Mouse (Mus musculus) embryonic facial prominence, embryonic 10.5 days (tissue): ENCODE measurements around the gene Mcm2. TPM values are rescaled to one million over a fixed set of nuclear protein-coding genes. Genes with fewer than 3 reads are reported as not detected.

Experiments used
- DNase-seq: peaks from one replicate; pipeline ENCODE4 v3.0.0-alpha.2; 2017; ENCODE audit warnings: low spot score
- H3K27ac ChIP-seq: fragments of 300-500 bp; sonication (generic); replicated peaks from 2 replicates; pipeline ENCODE4 v1.5.1; 2016; ENCODE audit warnings: mild to moderate bottlenecking
- H3K27me3 ChIP-seq: fragments of 300-500 bp; sonication (generic); replicated peaks from 2 replicates; pipeline ENCODE4 v1.6.1; 2016; ENCODE audit warnings: low read depth, mild to moderate bottlenecking; ENCODE audit not compliant: poor library complexity, severe bottlenecking
- H3K36me3 ChIP-seq: fragments of 300-500 bp; sonication (generic); replicated peaks from 2 replicates; pipeline ENCODE4 v1.6.1; 2016; ENCODE audit warnings: mild to moderate bottlenecking, moderate library complexity
- H3K4me1 ChIP-seq: fragments of 300-500 bp; sonication (generic); 2 replicates; pipeline ENCODE4 v1.6.1; 2016
- H3K4me3 ChIP-seq: fragments of 300-500 bp; sonication (generic); 2 replicates; pipeline ENCODE4 v1.5.1; 2016; ENCODE audit warnings: mild to moderate bottlenecking, moderate library complexity
- H3K9me3 ChIP-seq: fragments of 300-500 bp; sonication (generic); 2 replicates; pipeline ENCODE4 v1.6.1; 2016; ENCODE audit warnings: mild to moderate bottlenecking
- WGBS: fragments of 180-500 bp; shearing (Covaris S2); methylation state at CpG from one replicate; pipeline ENCODE4 v1.1.7; 2016; 5-methylcytosine and 5-hydroxymethylcytosine counted together
- polyA plus RNA-seq: library from polyadenylated mRNA; unstranded; fragments of >200 nt; fragmentation: Nextera tagmentation; extraction: Ambion mirVana; gene quantifications from 2 replicates; pipeline ENCODE4 v1.2.1, GENCODE M21; 2016

Gene Mcm2
- polyA plus RNA-seq, 1 experiment from 2014 or later: 262 TPM

GRCm38 (mm10) chr6:88936342-88937213 is 38.0 kb upstream of the Mcm2 start:
- WGBS: 56% methylated on average over 13 of the region's 13 CpGs
- H3K36me3 ChIP-seq: no peaks in the 10 kb centered on the region
- H3K27me3 ChIP-seq: peaks cover 68% of the 10 kb centered on the region
- H3K27ac ChIP-seq: peak overlapping the region; percentile 74
- peak; percentile 6 for DNase-seq
- H3K4me1 ChIP-seq: peaks cover 86% of the 10 kb centered on the region
- H3K4me3 ChIP-seq: no peak overlapping the region
- no peaks in the 10 kb centered on the region for H3K9me3 ChIP-seq

DNA sequence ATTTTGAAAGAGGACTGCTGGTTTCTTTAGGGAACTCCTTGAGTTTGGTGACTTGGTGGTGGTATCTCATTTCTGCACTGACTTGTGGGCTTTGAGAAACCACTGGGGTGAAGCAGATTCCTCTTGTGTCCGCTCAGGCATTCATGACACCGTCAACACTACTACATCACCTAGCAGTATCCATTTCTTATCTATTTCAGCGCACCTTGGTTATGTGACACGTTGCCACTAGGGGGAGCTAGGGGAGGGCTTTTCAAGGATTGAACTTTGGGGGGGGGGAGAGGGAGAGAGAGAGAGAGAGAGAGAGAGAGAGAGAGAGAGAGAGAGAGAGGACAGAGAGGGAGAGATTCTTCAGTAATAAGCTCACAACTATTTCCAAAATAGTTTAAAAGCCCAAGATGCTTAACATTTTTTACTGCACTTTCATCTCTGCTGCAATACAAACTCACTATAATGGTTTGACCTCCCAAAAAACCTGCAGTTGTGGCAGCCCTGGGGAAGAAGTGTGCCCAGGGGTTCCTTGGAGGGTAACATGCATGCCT is 37.2 kb upstream of the Mcm2 start:
- DNase-seq: peak; percentile 69
- Histone ChIP-seq H3K4me3 (no peak overlapping the region), H3K36me3 (no peaks in the 10 kb centered on the region), H3K27ac (no peak overlapping the region), H3K27me3 (peaks cover 61% of the 10 kb centered on the region), H3K9me3 (no peaks in the 10 kb centered on the region), H3K4me1 (peaks cover 83% of the 10 kb centered on the region)
- 11% methylated on average over 4 of the region's 4 CpGs for WGBS

- DNase-seq: no peak
- Histone ChIP-seq H3K27me3 (peaks cover 52% of the 10 kb centered on the region), H3K4me3 (no peak overlapping the region), H3K9me3 (no peaks in the 10 kb centered on the region), H3K4me1 (peaks cover 84% of the 10 kb centered on the region), H3K36me3 (no peaks in the 10 kb centered on the region), H3K27ac (0 out of 2 replicates have a peak overlapping the region, but pooled peaks have one; percentile 19)
- 24% methylated on average over 4 of the region's 4 CpGs for WGBS
Measured at GRCm38 (mm10) chr6:88934816-88935215, 36.2 kb upstream of the Mcm2 start.

GRCm38 (mm10) chr6:88934132-88934531 is 35.6 kb upstream of the Mcm2 start:
- H3K9me3 ChIP-seq: no peaks in the 10 kb centered on the region
- H3K27ac ChIP-seq: no peak overlapping the region
- no peaks in the 10 kb centered on the region for H3K36me3 ChIP-seq
- WGBS: 53% methylated on average over 4 of the region's 4 CpGs
- DNase-seq: peak; percentile 8
- H3K4me3 ChIP-seq: no peak overlapping the region
- H3K4me1 ChIP-seq: peaks cover 84% of the 10 kb centered on the region
- H3K27me3 ChIP-seq: peaks cover 52% of the 10 kb centered on the region

GRCm38 (mm10) chr6:88931449-88931848 is 32.9 kb upstream of the Mcm2 start:
- Histone ChIP-seq H3K36me3 (no peaks in the 10 kb centered on the region), H3K9me3 (no peaks in the 10 kb centered on the region), H3K27me3 (peaks cover 35% of the 10 kb centered on the region), H3K27ac (peak overlapping the region; percentile 79), H3K4me3 (no peak overlapping the region), H3K4me1 (peaks cover 69% of the 10 kb centered on the region)
- no peak for DNase-seq
- 85% methylated on average over 2 of the region's 2 CpGs for WGBS

DNA sequence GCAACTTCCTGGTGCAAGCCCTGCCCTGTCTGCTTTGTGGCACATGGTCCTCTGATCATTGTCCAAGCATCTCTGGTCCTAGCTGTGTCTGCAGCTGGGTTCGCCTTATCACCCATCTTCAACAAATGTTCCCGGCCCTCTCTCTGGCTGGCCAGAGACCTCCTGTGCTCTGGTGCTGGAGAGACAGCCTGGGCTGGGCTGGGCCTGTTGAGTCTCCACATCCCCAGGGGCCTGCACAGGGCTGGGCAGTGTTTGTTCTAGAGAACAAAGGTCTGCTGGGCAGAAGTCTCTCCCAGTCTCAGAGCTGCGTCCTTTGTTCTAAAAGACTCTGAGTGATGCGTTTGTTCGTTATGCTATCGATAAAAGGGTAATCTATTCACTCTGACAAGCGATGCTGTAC is 31.5 kb upstream of the Mcm2 start:
- 61% methylated on average over 7 of the region's 7 CpGs for WGBS
- H3K4me3 ChIP-seq: no peak overlapping the region
- DNase-seq: no peak
- H3K4me1 ChIP-seq: peaks cover 76% of the 10 kb centered on the region
- H3K36me3 ChIP-seq: no peaks in the 10 kb centered on the region
- peak overlapping the region; percentile 79 for H3K27ac ChIP-seq
- peaks cover 31% of the 10 kb centered on the region for H3K27me3 ChIP-seq
- H3K9me3 ChIP-seq: no peaks in the 10 kb centered on the region

- no peaks in the 10 kb centered on the region for H3K36me3 ChIP-seq
- H3K27me3 ChIP-seq: peaks cover 25% of the 10 kb centered on the region
- peaks cover 76% of the 10 kb centered on the region for H3K4me1 ChIP-seq
- no peaks in the 10 kb centered on the region for H3K9me3 ChIP-seq
- no peak overlapping the region for H3K4me3 ChIP-seq
- WGBS: 60% methylated on average over 6 of the region's 6 CpGs
- peak overlapping the region; percentile 79 for H3K27ac ChIP-seq
- DNase-seq: no peak
Measured at GRCm38 (mm10) chr6:88929451-88929850, 30.9 kb upstream of the Mcm2 start.

DNA sequence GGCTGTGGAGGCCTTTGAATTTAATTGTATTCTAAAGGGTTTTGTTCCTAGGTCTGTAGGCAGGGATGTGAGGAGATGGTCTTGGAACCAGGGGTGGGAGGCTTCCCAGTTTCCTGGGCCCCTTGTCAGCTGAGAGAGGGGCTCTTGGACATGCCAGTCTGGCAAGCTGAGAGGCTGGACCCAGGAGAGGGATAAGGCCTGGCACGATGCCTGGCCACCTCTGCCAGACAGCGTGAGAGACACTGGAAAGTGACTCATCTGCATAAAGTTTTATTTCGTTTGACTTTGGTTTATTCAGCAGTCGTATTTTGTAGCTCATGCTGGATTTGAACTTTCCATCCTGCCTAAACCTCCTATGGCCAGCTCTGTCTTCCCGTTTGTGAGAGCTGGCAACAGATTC is 30.0 kb upstream of the Mcm2 start:
- H3K27me3 ChIP-seq: peaks cover 17% of the 10 kb centered on the region
- no peaks in the 10 kb centered on the region for H3K9me3 ChIP-seq
- H3K27ac ChIP-seq: peak overlapping the region; percentile 45; the same call in 1 of the 2 replicates
- peaks cover 77% of the 10 kb centered on the region for H3K4me1 ChIP-seq
- 85% methylated on average over 5 of the region's 5 CpGs for WGBS
- no peak overlapping the region for H3K4me3 ChIP-seq
- no peaks in the 10 kb centered on the region for H3K36me3 ChIP-seq
- DNase-seq: no peak

- Histone ChIP-seq H3K9me3 (no peaks in the 10 kb centered on the region), H3K36me3 (no peaks in the 10 kb centered on the region), H3K4me3 (no peak overlapping the region), H3K27me3 (peaks cover 13% of the 10 kb centered on the region), H3K4me1 (peaks cover 75% of the 10 kb centered on the region), H3K27ac (peak overlapping the region; percentile 36; the same call in 1 of the 2 replicates)
- DNase-seq: no peak
- WGBS: 88% methylated on average over 1 of the region's 1 CpGs
Measured at GRCm38 (mm10) chr6:88928026-88928425, 29.4 kb upstream of the Mcm2 start.

DNA sequence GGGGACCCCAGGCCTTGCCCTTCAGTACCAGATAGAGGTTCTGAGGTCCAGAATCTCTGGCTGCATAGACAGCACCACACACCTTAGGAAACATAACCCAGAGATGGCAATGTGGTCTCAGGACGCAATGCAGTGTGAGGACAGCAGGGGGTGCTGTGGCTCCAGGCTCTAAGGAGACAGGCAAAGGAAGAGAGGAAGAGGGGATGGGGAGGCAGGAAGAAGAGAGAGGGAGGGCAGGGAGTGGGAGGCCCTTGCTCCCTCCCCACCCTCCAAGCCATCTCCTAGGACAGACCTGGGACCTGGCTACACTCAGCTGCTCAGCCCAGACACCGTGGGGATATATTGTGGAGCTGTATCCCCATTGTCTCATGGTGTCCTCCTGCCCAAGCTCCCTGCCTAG is 29.0 kb upstream of the Mcm2 start:
- 13% methylated on average over 2 of the region's 2 CpGs for WGBS
- DNase-seq: peak; percentile 81

DNA sequence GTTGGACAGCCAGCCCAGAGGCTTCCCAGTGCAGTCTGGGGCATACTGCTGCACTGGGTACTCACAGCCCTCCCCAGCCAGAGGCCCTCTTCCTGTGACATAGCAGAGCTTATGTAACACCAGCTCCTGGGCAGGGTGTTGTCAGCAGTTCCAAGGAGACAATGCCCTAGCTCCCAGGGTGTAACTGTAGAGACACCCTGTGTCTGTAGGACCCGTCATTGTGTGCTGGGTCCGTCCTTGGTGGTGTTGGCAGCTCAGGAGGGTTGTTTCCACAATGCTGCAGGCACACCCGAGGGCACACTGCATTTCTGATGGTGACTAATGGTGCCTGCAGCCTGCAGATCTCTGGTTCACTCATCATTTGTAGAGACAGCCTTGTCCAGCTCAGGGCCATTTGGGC is 28.3 kb upstream of the Mcm2 start:
- peak overlapping the region; percentile 82 for H3K27ac ChIP-seq
- no peak overlapping the region for H3K4me3 ChIP-seq
- H3K4me1 ChIP-seq: peaks cover 66% of the 10 kb centered on the region
- WGBS: 63% methylated on average over 3 of the region's 3 CpGs
- DNase-seq: no peak
- H3K36me3 ChIP-seq: no peaks in the 10 kb centered on the region
- H3K9me3 ChIP-seq: no peaks in the 10 kb centered on the region
- peaks cover 2% of the 10 kb centered on the region; the same call in 1 of the 2 replicates for H3K27me3 ChIP-seq

More for the DNA sequence above, 29.0 kb upstream of the Mcm2 start:
- Histone ChIP-seq H3K4me3 (no peak overlapping the region), H3K36me3 (no peaks in the 10 kb centered on the region), H3K27me3 (peaks cover 10% of the 10 kb centered on the region), H3K27ac (peak overlapping the region; percentile 82; the same call in 1 of the 2 replicates), H3K9me3 (no peaks in the 10 kb centered on the region), H3K4me1 (peaks cover 70% of the 10 kb centered on the region)

GRCm38 (mm10) chr6:88925640-88926205 is 27.1 kb upstream of the Mcm2 start:
- WGBS: 5% methylated on average over 4 of the region's 4 CpGs
- Histone ChIP-seq H3K9me3 (no peaks in the 10 kb centered on the region), H3K27ac (peak overlapping the region; percentile 82), H3K4me1 (peaks cover 58% of the 10 kb centered on the region), H3K27me3 (no peaks in the 10 kb centered on the region), H3K4me3 (no peak overlapping the region), H3K36me3 (no peaks in the 10 kb centered on the region)
- peak; percentile 69 for DNase-seq
